Mouse (Mus musculus) lung, embryonic 14.5 days (tissue): ENCODE measurements around the gene Rdh12. TPM values are rescaled to one million over a fixed set of nuclear protein-coding genes. Genes with fewer than 3 reads are reported as not detected.

ENCODE experiments used
- ATAC-seq: fragments of 200-750 bp; cut with Nextera tagmentation; 2 replicates; pipeline ENCODE4 v1.8.0; 2017; ENCODE audit warnings: mild to moderate bottlenecking, moderate TSS enrichment, moderate library complexity; ENCODE audit not compliant: insufficient read depth
- DNase-seq: peaks from one replicate; pipeline ENCODE4 v3.0.0-alpha.2; 2015
- H3K27ac ChIP-seq: fragments of 300-500 bp; sonication (generic); 2 replicates; pipeline ENCODE4 v1.5.1; 2014; ENCODE audit warnings: low read depth, mild to moderate bottlenecking, moderate library complexity
- H3K27me3 ChIP-seq: fragments of 300-500 bp; sonication (generic); 2 replicates; pipeline ENCODE4 v1.6.1; 2014; ENCODE audit warnings: low read length, control low read depth; ENCODE audit not compliant: insufficient read depth
- H3K36me3 ChIP-seq: fragments of 300-500 bp; sonication (generic); 2 replicates; pipeline ENCODE4 v1.6.1; 2014; ENCODE audit warnings: control low read depth; ENCODE audit not compliant: insufficient read depth
- H3K4me1 ChIP-seq: fragments of 300-500 bp; sonication (generic); 2 replicates; pipeline ENCODE4 v1.6.1; 2014; ENCODE audit warnings: antibody characterized with exemption, control low read depth; ENCODE audit not compliant: insufficient read depth
- H3K4me2 ChIP-seq: fragments of 300-500 bp; sonication (generic); 2 replicates; pipeline ENCODE4 v1.6.1; 2014; ENCODE audit warnings: mild to moderate bottlenecking
- H3K4me3 ChIP-seq: fragments of 300-500 bp; sonication (generic); 2 replicates; pipeline ENCODE4 v1.5.1; 2014; ENCODE audit warnings: low read depth, low read length
- H3K9ac ChIP-seq: fragments of 300-500 bp; sonication (generic); 2 replicates; pipeline ENCODE4 v1.6.1; 2014
- H3K9me3 ChIP-seq: fragments of 300-500 bp; sonication (generic); 2 replicates; pipeline ENCODE4 v1.6.1; 2016; ENCODE audit warnings: low read depth, low read length, control low read depth
- CTCF ChIP-seq: IDR thresholded peaks from 2 replicates; pipeline ENCODE4 v1.5.1; 2016; ENCODE audit warnings: antibody characterized with exemption, low read depth
- WGBS: fragments of 180-500 bp; shearing (Covaris S2); extraction: QIAGEN DNeasy Blood & Tissue Kit; methylation state at CpG from one replicate; pipeline ENCODE4 v1.1.7; 2014; 5-methylcytosine and 5-hydroxymethylcytosine counted together
- polyA plus RNA-seq: library from polyadenylated mRNA; unstranded; fragments of >200 nt; fragmentation: Nextera tagmentation; extraction: Ambion mirVana; gene quantifications from 2 replicates; pipeline ENCODE4 v1.2.1, GENCODE M21; 2014

Rdh12 gene
- polyA plus RNA-seq, 1 experiment from 2014 or later = 2.3 TPM

DNA sequence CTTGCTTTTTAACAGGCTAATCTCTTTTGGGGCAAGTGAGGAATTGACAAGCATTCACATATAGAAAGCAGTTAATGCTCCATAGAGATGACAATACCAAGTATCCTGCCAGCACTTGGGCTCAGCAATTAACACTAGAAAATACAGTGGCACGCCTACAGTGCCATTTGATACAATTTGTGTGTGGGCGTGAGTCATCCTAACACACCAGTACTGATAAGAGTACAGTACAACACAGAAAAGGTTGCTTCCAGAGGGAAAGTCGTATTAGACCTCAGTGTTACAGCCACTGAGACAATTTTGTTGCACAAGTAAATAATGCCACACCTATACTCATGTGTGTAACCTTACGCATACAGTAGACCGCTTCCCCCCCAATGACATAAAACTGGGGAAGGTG, 11.6 kb upstream of the Rdh12 start:
- H3K27me3 ChIP-seq = no peaks in the 10 kb centered on the region
- no peak overlapping the region for H3K27ac ChIP-seq
- no peaks in the 10 kb centered on the region for H3K36me3 ChIP-seq
- H3K4me1 ChIP-seq = no peaks in the 10 kb centered on the region
- TF ChIP-seq CTCF = no peak
- 83% methylated on average over 5 of the region's 5 CpGs for WGBS
- H3K4me3 ChIP-seq = no peak overlapping the region
- H3K4me2 ChIP-seq = no peak overlapping the region
- no peak overlapping the region for H3K9ac ChIP-seq
- ATAC-seq = no peak
- no peak for DNase-seq
- H3K9me3 ChIP-seq = no peaks in the 10 kb centered on the region

DNA sequence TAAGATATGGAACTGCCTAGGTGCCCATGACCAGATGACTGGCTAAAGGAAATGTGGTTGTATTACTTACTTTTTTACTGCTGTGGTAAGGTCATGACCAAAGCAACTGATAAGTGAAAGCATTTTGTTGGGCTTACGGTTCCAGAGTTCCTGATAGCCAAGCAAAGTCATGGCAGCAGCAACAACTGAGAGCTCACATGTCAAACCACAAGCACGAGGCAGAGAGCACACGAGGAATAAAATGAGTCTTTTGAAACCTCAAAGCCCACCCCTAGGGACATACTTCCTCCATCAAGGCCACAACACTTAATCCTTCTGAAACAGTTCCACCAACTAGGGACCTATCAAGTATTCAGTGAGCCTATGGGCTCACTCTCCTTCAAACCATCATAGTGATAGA, 6.8 kb upstream of the Rdh12 start:
- no peaks in the 10 kb centered on the region for H3K9me3 ChIP-seq
- no peak for DNase-seq
- H3K9ac ChIP-seq = no peak overlapping the region
- H3K27ac ChIP-seq = no peak overlapping the region
- WGBS = 60% methylated on average over 3 of the region's 3 CpGs
- no peaks in the 10 kb centered on the region for H3K36me3 ChIP-seq
- H3K4me3 ChIP-seq = no peak overlapping the region
- H3K4me2 ChIP-seq = no peak overlapping the region
- H3K4me1 ChIP-seq = no peaks in the 10 kb centered on the region
- no peak for ATAC-seq
- no peak for TF ChIP-seq CTCF
- H3K27me3 ChIP-seq = no peaks in the 10 kb centered on the region

DNA sequence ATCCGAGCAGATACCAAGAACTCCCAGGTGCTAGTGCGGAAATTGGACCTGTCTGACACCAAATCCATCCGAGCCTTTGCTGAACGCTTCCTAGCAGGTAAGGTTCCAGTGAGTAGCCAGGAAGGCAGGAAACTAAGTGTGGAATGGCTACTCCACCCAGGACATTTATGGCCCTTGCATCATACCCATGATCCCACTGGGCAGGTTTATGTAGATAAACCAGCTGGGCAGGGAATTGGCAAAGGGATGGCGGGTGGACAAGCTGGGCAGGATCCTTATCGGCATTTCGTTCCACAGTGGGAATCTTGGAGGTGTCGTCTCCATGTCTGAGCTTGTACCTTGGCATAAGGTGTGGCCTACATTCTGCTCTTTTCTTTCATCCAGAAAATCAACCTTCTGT, 2.7 kb downstream of the Rdh12 start:
- H3K4me1 ChIP-seq = no peaks in the 10 kb centered on the region
- H3K36me3 ChIP-seq = no peaks in the 10 kb centered on the region
- H3K4me2 ChIP-seq = no peak overlapping the region
- no peak overlapping the region for H3K4me3 ChIP-seq
- H3K27ac ChIP-seq = no peak overlapping the region
- DNase-seq (no peak), ATAC-seq (no peak)
- TF ChIP-seq CTCF = no peak
- H3K9me3 ChIP-seq = no peaks in the 10 kb centered on the region
- 81% methylated on average over 8 of the region's 8 CpGs for WGBS
- H3K9ac ChIP-seq = no peak overlapping the region
- H3K27me3 ChIP-seq = no peaks in the 10 kb centered on the region

GRCm38 (mm10) chr12:79217511-79217910, 8.8 kb downstream of the Rdh12 start:
- no peak for ATAC-seq
- 59% methylated on average over 5 of the region's 5 CpGs for WGBS
- TF ChIP-seq CTCF = no peak

DNA sequence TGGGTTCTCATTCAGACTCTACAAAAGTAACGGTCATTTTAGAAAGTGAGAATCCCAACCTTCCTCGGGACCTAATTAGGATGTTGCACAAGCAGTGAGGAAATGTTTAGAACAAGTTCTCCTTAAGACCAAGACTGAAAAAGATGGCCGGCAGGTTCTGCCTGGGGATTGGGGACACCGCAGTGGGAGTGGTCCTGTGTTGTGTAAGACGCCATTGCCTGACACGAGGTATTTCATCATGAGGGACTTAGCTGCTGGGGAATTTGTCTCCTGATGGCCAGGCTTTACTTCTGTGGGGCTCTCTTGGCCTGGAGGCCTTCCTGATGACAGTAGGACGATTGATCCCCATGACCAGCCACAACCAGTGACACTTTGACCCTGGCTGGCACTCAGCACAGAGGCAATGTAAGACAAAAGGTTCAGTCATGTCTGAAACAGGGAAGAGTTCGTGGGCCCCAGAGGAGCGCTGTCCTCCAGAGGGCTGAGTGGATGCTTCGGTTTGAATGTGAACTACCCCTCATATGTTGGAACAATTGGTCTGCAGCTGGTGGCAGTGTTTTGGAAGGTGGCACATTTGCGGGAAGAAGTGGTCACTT, 26.9 kb downstream of the Rdh12 start:
- Histone ChIP-seq H3K4me2 (no peak overlapping the region), H3K27ac (no peak overlapping the region), H3K4me1 (no peaks in the 10 kb centered on the region), H3K4me3 (no peak overlapping the region), H3K36me3 (peaks cover 52% of the 10 kb centered on the region), H3K27me3 (no peaks in the 10 kb centered on the region), H3K9me3 (no peaks in the 10 kb centered on the region), H3K9ac (no peak overlapping the region)
- 84% methylated on average over 11 of the region's 11 CpGs for WGBS
- ATAC-seq (no peak), DNase-seq (no peak)
- no peak for TF ChIP-seq CTCF

More at GRCm38 (mm10) chr12:79217511-79217910, 8.8 kb downstream of the Rdh12 start:
- Histone ChIP-seq H3K9ac (no peak overlapping the region), H3K4me1 (no peaks in the 10 kb centered on the region), H3K27me3 (no peaks in the 10 kb centered on the region), H3K36me3 (no peaks in the 10 kb centered on the region), H3K4me2 (no peak overlapping the region), H3K9me3 (no peaks in the 10 kb centered on the region), H3K27ac (no peak overlapping the region), H3K4me3 (no peak overlapping the region)
- DNase-seq = no peak

GRCm38 (mm10) chr12:79241985-79242384, 33.3 kb downstream of the Rdh12 start:
- whole genome bisulfite sequencing = 67% methylated on average over 2 of the region's 2 CpGs
- peaks cover 88% of the 10 kb centered on the region for H3K36me3 ChIP-seq

DNA sequence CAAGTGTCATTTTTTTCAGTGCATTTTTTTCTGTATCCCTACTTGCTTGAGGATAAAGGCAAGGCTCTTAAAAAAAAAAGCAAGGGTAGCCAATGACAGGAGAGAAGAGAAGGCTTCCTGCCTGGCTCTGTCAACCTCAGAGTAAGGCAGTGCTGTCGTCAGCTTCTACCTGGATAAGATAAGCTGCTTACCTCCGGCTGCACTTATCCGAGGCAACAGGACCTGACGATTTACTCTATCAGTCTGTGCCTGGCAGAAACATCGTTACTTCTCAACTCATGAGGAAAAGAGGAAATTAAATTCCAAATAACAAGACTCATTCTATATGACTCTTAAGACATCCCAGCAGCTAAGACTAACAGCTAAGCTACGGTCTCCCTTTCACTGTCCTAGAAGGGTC, 34.2 kb downstream of the Rdh12 start:
- Histone ChIP-seq H3K4me3 (no peak overlapping the region), H3K27me3 (no peaks in the 10 kb centered on the region), H3K36me3 (peaks cover 85% of the 10 kb centered on the region), H3K4me2 (no peak overlapping the region), H3K4me1 (no peaks in the 10 kb centered on the region), H3K27ac (no peak overlapping the region), H3K9ac (no peak overlapping the region), H3K9me3 (no peaks in the 10 kb centered on the region)
- ATAC-seq (no peak), DNase-seq (no peak)
- TF ChIP-seq CTCF = no peak
- 76% methylated on average over 6 of the region's 6 CpGs for WGBS

More at GRCm38 (mm10) chr12:79241985-79242384, 33.3 kb downstream of the Rdh12 start:
- H3K9ac ChIP-seq = no peak overlapping the region
- ATAC-seq (no peak), DNase-seq (no peak)
- no peaks in the 10 kb centered on the region for H3K9me3 ChIP-seq
- H3K27me3 ChIP-seq = no peaks in the 10 kb centered on the region
- no peak overlapping the region for H3K4me3 ChIP-seq
- no peak overlapping the region for H3K4me2 ChIP-seq
- H3K27ac ChIP-seq = no peak overlapping the region
- TF ChIP-seq CTCF = no peak
- no peaks in the 10 kb centered on the region for H3K4me1 ChIP-seq

- no peaks in the 10 kb centered on the region for H3K27me3 ChIP-seq
- WGBS = 89% methylated on average over 3 of the region's 3 CpGs
- H3K27ac ChIP-seq = no peak overlapping the region
- H3K9me3 ChIP-seq = no peaks in the 10 kb centered on the region
- peaks cover 87% of the 10 kb centered on the region for H3K36me3 ChIP-seq
- no peaks in the 10 kb centered on the region for H3K4me1 ChIP-seq
- H3K9ac ChIP-seq = no peak overlapping the region
- H3K4me3 ChIP-seq = no peak overlapping the region
- no peak for TF ChIP-seq CTCF
- DNase-seq (no peak), ATAC-seq (no peak)
- H3K4me2 ChIP-seq = no peak overlapping the region
These were observed 39.4 kb downstream of the Rdh12 start for GRCm38 (mm10) chr12:79248110-79248509.
